Mouse (Mus musculus): ENCODE data around the gene Mc1r. TPM values are rescaled to one million over a fixed set of nuclear protein-coding genes. Genes with fewer than 3 reads are reported as not detected.
"Not testable (repeated sequence)": the region's sequence is repeated elsewhere in the genome, so short reads cannot be mapped to it uniquely, and the experiment has no call there.

Mc1r gene
- polyA plus RNA-seq, 1 experiment: not detected

GRCm38 (mm10) chr8:123431616-123432365 is 24.9 kb downstream of the Mc1r start:
- no peak for DNase-seq (ENCODE audit: low read depth)

- DNase-seq (ENCODE audit: low read depth): no peak
Measured at GRCm38 (mm10) chr8:123432381-123432780, 25.5 kb downstream of the Mc1r start.

GRCm38 (mm10) chr8:123433241-123433974 is 26.5 kb downstream of the Mc1r start:
- DNase-seq (ENCODE audit: low read depth): not testable (repeated sequence)

- no peak for DNase-seq (ENCODE audit: low read depth)
Measured at GRCm38 (mm10) chr8:123441788-123442187, 34.9 kb downstream of the Mc1r start.

DNA sequence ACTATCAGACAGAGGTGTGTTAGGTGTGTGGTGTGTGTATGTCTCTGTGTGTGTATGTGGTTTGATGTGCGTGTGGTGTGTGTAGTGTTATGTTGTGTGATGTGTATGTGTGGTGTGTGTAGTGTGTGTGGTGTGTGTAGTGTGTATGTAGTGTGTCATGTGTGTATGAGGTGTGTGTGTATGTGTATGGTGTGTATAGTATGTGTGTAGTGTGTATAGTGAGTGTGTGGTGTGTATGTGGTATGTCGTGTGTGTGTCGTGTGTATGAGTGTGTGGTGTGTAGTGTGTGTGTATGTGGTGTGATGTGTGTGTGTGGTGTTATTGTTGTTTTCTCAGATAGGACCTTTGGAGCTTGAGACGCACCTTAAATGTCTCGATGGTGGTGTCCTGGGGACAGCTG is 35.4 kb downstream of the Mc1r start:
- no peak for DNase-seq (ENCODE audit: low read depth)

- DNase-seq (ENCODE audit: low read depth): peak; percentile 59
Measured at GRCm38 (mm10) chr8:123442871-123443575, 36.1 kb downstream of the Mc1r start.

DNA sequence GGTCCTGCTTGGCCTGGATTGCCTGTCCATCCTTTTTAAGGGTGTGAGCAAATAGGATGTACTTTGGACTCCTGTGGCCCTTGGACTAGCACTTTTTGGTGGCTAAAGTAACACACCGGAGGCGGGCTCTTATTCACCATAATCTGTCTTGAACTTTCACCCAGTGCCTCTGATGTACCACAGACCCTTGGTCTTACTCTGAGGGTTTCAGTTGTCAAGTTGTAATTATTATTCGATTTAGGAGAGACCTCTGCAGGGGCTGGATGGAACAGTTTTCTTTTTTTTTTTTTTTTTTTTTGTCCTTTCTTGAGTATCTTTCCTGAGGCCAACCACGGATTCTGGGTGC is 36.6 kb downstream of the Mc1r start:
- no peak for DNase-seq (ENCODE audit: low read depth)

DNA sequence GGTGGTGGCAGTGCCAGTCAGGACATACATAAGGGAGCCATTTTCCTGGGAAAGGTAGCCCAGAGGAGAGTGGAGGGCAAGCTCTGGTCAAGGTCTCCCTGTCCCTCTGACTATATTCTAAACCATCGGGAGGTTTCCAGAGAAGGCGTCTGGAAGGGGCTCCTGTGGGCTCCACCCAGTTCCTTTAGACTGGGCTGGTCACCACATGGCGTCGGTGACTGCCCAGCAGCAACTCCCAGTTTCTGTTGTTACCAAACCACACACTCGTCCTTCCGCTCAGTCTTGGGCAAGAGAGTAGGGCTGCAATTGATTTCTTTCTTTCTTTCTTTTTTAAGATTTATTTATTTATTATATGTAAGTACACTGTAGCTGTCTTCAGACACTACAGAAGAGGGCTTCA is 37.2 kb downstream of the Mc1r start:
- DNase-seq (ENCODE audit: low read depth): no peak

DNA sequence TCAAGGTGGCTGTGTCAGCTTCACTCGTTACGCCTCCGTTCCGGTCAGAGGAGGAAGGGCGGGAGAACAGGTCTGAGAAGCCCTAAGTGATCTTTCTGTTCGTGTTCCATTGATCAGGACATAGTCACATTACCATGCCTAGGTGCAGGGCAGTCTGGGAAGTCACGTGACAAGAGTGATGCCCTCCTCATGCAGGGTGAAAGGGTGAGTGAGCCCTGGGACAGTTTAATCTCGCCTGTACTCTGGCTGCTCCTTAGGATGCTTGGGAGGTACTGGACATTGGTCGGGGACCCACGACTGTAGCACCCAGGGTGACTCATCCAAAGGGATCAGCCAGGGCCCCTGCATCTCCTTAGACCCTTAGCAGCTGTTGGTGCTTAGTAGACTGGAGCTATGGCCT is 39.1 kb downstream of the Mc1r start:
- no peak for DNase-seq (ENCODE audit: low read depth)

GRCm38 (mm10) chr8:123446799-123447198 is 39.9 kb downstream of the Mc1r start:
- DNase-seq (ENCODE audit: low read depth): peak; percentile 74

GRCm38 (mm10) chr8:123450783-123451182 is 43.9 kb downstream of the Mc1r start:
- DNase-seq (ENCODE audit: low read depth): no peak

DNA sequence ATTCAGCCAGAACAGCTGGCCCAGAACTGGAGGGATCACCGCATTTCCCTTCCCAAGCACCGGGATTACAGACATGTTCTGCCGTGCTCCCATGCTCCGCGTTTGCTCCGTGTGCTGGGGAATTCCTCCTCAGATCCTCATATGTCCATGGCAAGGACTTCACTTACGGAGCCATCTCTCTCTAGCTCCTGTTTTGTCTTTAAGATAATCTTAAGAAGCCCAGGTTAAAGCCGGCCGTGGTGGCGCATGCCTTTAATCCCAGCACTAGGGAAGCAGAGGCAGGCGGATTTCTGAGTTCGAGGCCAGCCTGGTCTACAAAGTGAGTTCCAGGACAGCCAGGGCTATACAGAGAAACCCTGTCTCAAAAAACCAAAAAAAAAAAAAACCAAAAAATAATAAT is 44.8 kb downstream of the Mc1r start:
- DNase-seq (ENCODE audit: low read depth): not testable (repeated sequence)

DNA sequence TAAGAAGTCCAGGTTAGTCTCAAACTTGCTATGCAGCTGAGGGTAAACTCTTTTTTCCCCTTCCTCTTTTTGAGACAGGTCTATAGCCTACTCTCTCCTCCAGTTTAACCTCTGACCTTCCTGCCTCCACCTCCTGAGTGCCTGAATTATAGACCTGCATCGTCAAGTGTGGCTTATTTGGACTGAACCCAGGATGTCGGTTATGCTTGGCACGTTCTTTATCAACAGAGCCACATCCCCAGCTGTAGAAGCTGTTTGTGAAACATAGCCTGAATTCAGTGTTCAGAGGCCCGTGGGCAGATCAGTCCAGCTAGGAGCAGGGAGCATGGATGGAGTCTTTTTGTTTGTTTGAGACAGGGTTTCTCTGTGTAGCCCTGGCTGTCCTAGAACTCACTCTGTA is 45.2 kb downstream of the Mc1r start:
- no peak for DNase-seq (ENCODE audit: low read depth)

GRCm38 (mm10) chr8:123453291-123453690 is 46.4 kb downstream of the Mc1r start:
- DNase-seq (ENCODE audit: low read depth): no peak

DNA sequence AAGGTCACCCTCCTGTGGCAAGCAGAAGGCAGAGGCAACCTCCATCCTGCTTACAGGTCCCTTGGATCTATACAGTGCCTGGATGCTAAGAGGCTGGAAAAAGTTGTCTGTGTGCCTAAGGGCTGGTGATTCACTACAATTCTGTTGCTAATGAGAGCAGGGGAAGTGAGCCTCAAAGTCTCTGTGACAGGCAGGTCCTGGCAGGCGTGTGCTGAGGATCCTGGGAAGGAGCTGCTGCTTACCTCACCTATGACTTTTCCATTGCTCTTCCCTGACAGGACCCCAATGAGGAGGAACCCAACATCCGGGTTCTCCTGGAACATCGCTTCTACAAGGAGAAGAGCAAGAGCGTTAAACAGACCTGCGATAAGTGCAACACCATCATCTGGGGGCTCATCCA is 47.0 kb downstream of the Mc1r start:
- no peak for DNase-seq (ENCODE audit: low read depth)

- no peak for DNase-seq (ENCODE audit: low read depth)
Measured at GRCm38 (mm10) chr8:123454559-123454958, 47.7 kb downstream of the Mc1r start.

Other genes starting within 250 kb of the Mc1r start
- gene Sult5a1, start 248.8 kb upstream of the Mc1r start, polyA plus RNA-seq (2012; rRNA removed): 73.5 and 81.9 TPM in 2 replicates
- gene Dpep1, start 220.9 kb upstream of the Mc1r start, polyA plus RNA-seq (2012; rRNA removed): 94.5 and 111 TPM in 2 replicates
- gene Chmp1a, start 194.3 kb upstream of the Mc1r start, polyA plus RNA-seq (2012; rRNA removed): 126 and 136 TPM in 2 replicates
- 3.4 and 6.6 TPM in 2 replicates for gene Spata33, start 194.3 kb upstream of the Mc1r start, polyA plus RNA-seq (2012; rRNA removed)
- 58.8 and 64.5 TPM in 2 replicates for gene Cdk10, start 182.3 kb upstream of the Mc1r start, polyA plus RNA-seq (2012; rRNA removed)
- gene Spata2l, start 170.9 kb upstream of the Mc1r start, polyA plus RNA-seq (2012; rRNA removed): 13.3 and 17.4 TPM in 2 replicates
- gene Zfp276, start 152.9 kb upstream of the Mc1r start, polyA plus RNA-seq (2012; rRNA removed): 30.5 and 35.1 TPM in 2 replicates
- 54.0 and 57.9 TPM in 2 replicates for gene Vps9d1, start 152.8 kb upstream of the Mc1r start, polyA plus RNA-seq (2012; rRNA removed)
- gene Fanca, start 88.5 kb upstream of the Mc1r start, polyA plus RNA-seq (2012; rRNA removed): 81.8 and 123 TPM in 2 replicates
- gene Spire2, start 74.4 kb upstream of the Mc1r start, polyA plus RNA-seq (2012; rRNA removed): 2.6 and 2.7 TPM in 2 replicates
- gene Tcf25, start 33.4 kb upstream of the Mc1r start, polyA plus RNA-seq (2012; rRNA removed): 207 and 223 TPM in 2 replicates
- 0.42 and 0.97 TPM in 2 replicates for gene Tubb3, start 4.3 kb downstream of the Mc1r start, polyA plus RNA-seq (2012; rRNA removed)
- 42.0 and 45.1 TPM in 2 replicates for gene Def8, start 16.4 kb downstream of the Mc1r start, polyA plus RNA-seq (2012; rRNA removed)
- gene Afg3l1, start 70.8 kb downstream of the Mc1r start, polyA plus RNA-seq (2012; rRNA removed): 29.6 and 31.1 TPM in 2 replicates
- gene Dbndd1, start 108.4 kb downstream of the Mc1r start, polyA plus RNA-seq (2012; rRNA removed): 2.1 and 3.1 TPM in 2 replicates
- 8.3 and 11.3 TPM in 2 replicates for gene Gas8, start 111.7 kb downstream of the Mc1r start, polyA plus RNA-seq (2012; rRNA removed)
- gene Rhou, start 246.8 kb downstream of the Mc1r start, polyA plus RNA-seq (2012; rRNA removed): 16.7 and 18.0 TPM in 2 replicates

Data from gonadal fat pad, adult 2 months (tissue).